Mouse (Mus musculus) R1 (cell line): ENCODE measurements at regions not wholly inside any gene's neighbourhood (a gene's known extent, or its start where the extent isn't known, plus 50 kb on each side); places are given as distances from the start of the nearest gene placed in this dataset.

Source experiments
- DNase-seq: peaks from one replicate; pipeline ENCODE4 v3.0.0-alpha.2; 2018; ENCODE audit warnings: low read depth, low spot score

- peak; percentile 75 for DNase-seq
Observed at GRCm38 (mm10) chr9:116232386-116232785, 57.2 kb upstream of the Tgfbr2 start.

- no peak for DNase-seq
Observed at GRCm38 (mm10) chr9:116231351-116232311, 56.5 kb upstream of the Tgfbr2 start.

GRCm38 (mm10) chr9:116230346-116230745 lies 55.2 kb upstream of the Tgfbr2 start:
- DNase-seq: no peak

- no peak for DNase-seq
Observed at GRCm38 (mm10) chr9:116228443-116228842, 53.3 kb upstream of the Tgfbr2 start.

GRCm38 (mm10) chr9:116227738-116228137 lies 52.6 kb upstream of the Tgfbr2 start:
- no peak for DNase-seq
